Mouse (Mus musculus) ES-E14 (cell line): ENCODE measurements around the gene Slit3. TPM values are rescaled to one million over a fixed set of nuclear protein-coding genes. Genes with fewer than 3 reads are reported as not detected.

Experiments
- DNase-seq: peaks from one replicate; pipeline ENCODE4 v3.0.0-alpha.2; 2013; ENCODE audit warnings: low read depth, low spot score
- H3K27ac ChIP-seq: 2 replicates; pipeline ENCODE4 v1.5.1; 2012; ENCODE audit warnings: low read depth, mild to moderate bottlenecking, low read length, moderate library complexity, mixed read lengths; ENCODE audit not compliant: poor library complexity, insufficient read depth, severe bottlenecking
- H3K36me3 ChIP-seq: 2 replicates; pipeline ENCODE4 v1.6.1; 2012; ENCODE audit warnings: mild to moderate bottlenecking, low read length, moderate library complexity, mixed read lengths; ENCODE audit not compliant: control insufficient read depth, poor library complexity, insufficient read depth, severe bottlenecking
- H3K4me1 ChIP-seq, 2 experiments: fragments of 150-350 bp in 1 of 2; sonication (generic) in 1 of 2; 2 replicates each; pipeline ENCODE4 v1.6.1; 2012; ENCODE audit warnings: low read length in 2 of 2, mild to moderate bottlenecking in 1 of 2, mixed read lengths in 1 of 2; ENCODE audit not compliant: control insufficient read depth in 2 of 2, insufficient read depth in 2 of 2, poor library complexity in 1 of 2
- H3K4me3 ChIP-seq, 2 experiments: fragments of 150-350 bp in 1 of 2; sonication (generic) in 1 of 2; 2 replicates each; pipeline ENCODE4 v1.5.1; 2012; ENCODE audit warnings: low read length in 2 of 2, low read depth in 1 of 2, mild to moderate bottlenecking in 1 of 2, mixed read lengths in 1 of 2; ENCODE audit not compliant: insufficient read depth in 1 of 2, poor library complexity in 1 of 2, severe bottlenecking in 1 of 2
- H3K9ac ChIP-seq: 2 replicates; pipeline ENCODE4 v1.6.1; 2012; ENCODE audit warnings: low read depth, mild to moderate bottlenecking, low read length, mixed read lengths; ENCODE audit not compliant: poor library complexity, insufficient read depth, severe bottlenecking
- H3K9me3 ChIP-seq: fragments of 150-350 bp; sonication (generic); 2 replicates; pipeline ENCODE4 v1.6.1; 2012; ENCODE audit warnings: low read depth, mild to moderate bottlenecking, low read length; ENCODE audit not compliant: control insufficient read depth, insufficient read depth
- CHD2 ChIP-seq: IDR thresholded peaks from 2 replicates; pipeline ENCODE4 v1.6.1; 2014; ENCODE audit warnings: mild to moderate bottlenecking, low read depth, low read length, inconsistent platforms
- HCFC1 ChIP-seq: IDR thresholded peaks from 2 replicates; pipeline ENCODE4 v1.6.1; 2012; ENCODE audit warnings: low read length, inconsistent platforms, borderline replicate concordance; ENCODE audit not compliant: insufficient read depth
- MAFK ChIP-seq: IDR thresholded peaks from 2 replicates; pipeline ENCODE4 v1.6.1; 2014; ENCODE audit warnings: mild to moderate bottlenecking, low read depth, low read length, inconsistent platforms; ENCODE audit not compliant: insufficient read depth
- ZC3H11A ChIP-seq: IDR thresholded peaks from 2 replicates; pipeline ENCODE4 v1.6.1; 2012; ENCODE audit warnings: low read depth, mild to moderate bottlenecking, inconsistent platforms, low read length, borderline replicate concordance
- ZNF384 ChIP-seq: IDR thresholded peaks from 2 replicates; pipeline ENCODE4 v1.6.1; 2012; ENCODE audit warnings: low read depth, low read length, inconsistent platforms
- in situ Hi-C, 2 experiments: fragments of 600-800 bp; cut with MboI; formaldehyde crosslinking; loops; one replicate each; pipeline ENCODE4 v1.15.1; 2025; ENCODE audit warnings: low sequenced_read_pairs in 2 of 2, inconsistent platforms in 1 of 2; ENCODE audit not compliant: unreplicated experiment in 2 of 2
- total RNA-seq: library from RNA; depleted of rRNA; stranded (reverse); fragments of 300-350 nt; gene quantifications from 2 replicates; pipeline ENCODE4 v1.2.3, GENCODE M21; 2012

Gene Slit3
- total RNA-seq, 1 experiment: 3.7 TPM

- TF ChIP-seq MAFK: no peak
- no peak for TF ChIP-seq ZNF384
- TF ChIP-seq HCFC1: no peak
- no peak for TF ChIP-seq CHD2
- TF ChIP-seq ZC3H11A: no peak
- H3K9ac ChIP-seq: no peak overlapping the region
- in situ Hi-C loops: loop anchor here (10.0 kb wide), 3 partner anchors 92 to 332 kb away; no protein-coding TSS in a partner anchor
- no peak overlapping the region for H3K4me3 ChIP-seq
- no peak for DNase-seq
- no peak overlapping the region for H3K27ac ChIP-seq
- no peaks in the 10 kb centered on the region for H3K9me3 ChIP-seq
- H3K4me1 ChIP-seq: peaks cover 2 to 3% of the 10 kb centered on the region in 2 experiments; a peak in 1 of 4 replicates
- no peaks in the 10 kb centered on the region for H3K36me3 ChIP-seq
Observed at GRCm38 (mm10) chr11:35362975-35363374, 242.0 kb downstream of the Slit3 start.

- no peak overlapping the region for H3K4me3 ChIP-seq
- no peak for TF ChIP-seq HCFC1
- TF ChIP-seq MAFK: no peak
- TF ChIP-seq ZNF384: no peak
- TF ChIP-seq CHD2: no peak
- no peak for TF ChIP-seq ZC3H11A
- in situ Hi-C loops: loop anchor here (10.0 kb wide), 3 partner anchors 90 to 330 kb away; no protein-coding TSS in a partner anchor
- peaks cover 3 to 4% of the 10 kb centered on the region in 2 experiments; a peak in 1 of 4 replicates for H3K4me1 ChIP-seq
- H3K9ac ChIP-seq: no peak overlapping the region
- no peak overlapping the region for H3K27ac ChIP-seq
- no peaks in the 10 kb centered on the region for H3K36me3 ChIP-seq
- H3K9me3 ChIP-seq: no peaks in the 10 kb centered on the region
- no peak for DNase-seq
Observed at GRCm38 (mm10) chr11:35364469-35364868, 243.4 kb downstream of the Slit3 start.

GRCm38 (mm10) chr11:35365510-35365931 is 244.5 kb downstream of the Slit3 start:
- Histone ChIP-seq H3K27ac (no peak overlapping the region), H3K4me1 (peaks cover 5 to 9% of the 10 kb centered on the region in 2 experiments; a peak in 2 of 4 replicates), H3K9ac (no peak overlapping the region), H3K4me3 (no peak overlapping the region), H3K9me3 (no peaks in the 10 kb centered on the region), H3K36me3 (no peaks in the 10 kb centered on the region)
- DNase-seq: no peak
- in situ Hi-C loops: loop anchor here (5.0 to 10.0 kb wide), 6 partner anchors 42 to 329 kb away; no protein-coding TSS in a partner anchor
- TF ChIP-seq ZC3H11A (no peak), ZNF384 (no peak), HCFC1 (no peak), CHD2 (no peak), MAFK (no peak)

- in situ Hi-C loops: loop anchor here (5.0 to 10.0 kb wide), 6 partner anchors 41 to 328 kb away; no protein-coding TSS in a partner anchor
- no peak for DNase-seq
- no peak overlapping the region for H3K27ac ChIP-seq
Observed at GRCm38 (mm10) chr11:35366611-35367010, 245.6 kb downstream of the Slit3 start.

More at GRCm38 (mm10) chr11:35366611-35367010, 245.6 kb downstream of the Slit3 start:
- TF ChIP-seq ZC3H11A (no peak), CHD2 (no peak), ZNF384 (no peak), MAFK (no peak), HCFC1 (no peak)
- Histone ChIP-seq H3K36me3 (no peaks in the 10 kb centered on the region), H3K9ac (no peak overlapping the region), H3K9me3 (no peaks in the 10 kb centered on the region), H3K4me3 (no peak overlapping the region), H3K4me1 (peaks cover 7 to 14% of the 10 kb centered on the region in 2 experiments; a peak in 2 of 4 replicates)
